ENCODE assay signal across 9 mouse cellular contexts in the genomic region with DNA sequence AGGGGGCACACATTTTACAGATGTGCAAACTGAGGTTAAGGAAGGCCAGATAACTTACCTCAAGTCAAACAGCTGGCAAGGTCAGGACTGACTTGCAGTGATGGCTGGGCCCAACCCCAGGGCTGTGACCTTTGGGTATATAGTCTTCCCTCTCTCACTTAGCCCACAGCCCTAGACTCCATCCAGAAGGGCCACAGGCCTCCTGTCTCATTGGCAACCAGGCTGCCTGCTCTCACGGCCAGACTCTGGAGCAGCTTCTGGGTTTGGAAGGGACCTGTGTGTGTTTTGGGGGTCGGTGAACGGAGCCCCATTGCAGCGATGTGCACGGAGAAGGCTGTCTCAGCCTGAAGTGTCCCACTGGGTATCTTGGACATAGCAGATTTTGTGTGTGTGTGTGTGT.
DNase-seq lines count a peak whose midpoint lies in the region; ATAC-seq and TF ChIP-seq lines count a peak whose summit lies in the region.
"Had no signal": no experiment of that assay in that cellular context is flagged by ENCODE, and none has a peak within 500 bp of the region (broad histone marks: within the 10 kb centered on the region; RNA-seq: fewer than 3 reads in every experiment).

No protein-coding gene starts in this region.

- peak overlapping the region; percentile 90; the same call in 1 of the 2 replicates for H3K9ac ChIP-seq in heart, embryonic 13.5 days
- no peak overlapping the region for H3K9ac ChIP-seq in lung, postnatal 0 days (replicated peaks; ENCODE audit: low read depth)
- peak overlapping the region; percentile 77; the same call in 1 of the 2 replicates for H3K9ac ChIP-seq in hindbrain, postnatal 0 days (replicated peaks; ENCODE audit: low read length)

- H3K36me3 ChIP-seq in heart, embryonic 13.5 days: no peaks in the 10 kb centered on the region
- no peaks in the 10 kb centered on the region for H3K36me3 ChIP-seq in lung, postnatal 0 days (ENCODE audit: insufficient read depth, low read length)
- no peaks in the 10 kb centered on the region for H3K36me3 ChIP-seq in hindbrain, postnatal 0 days (ENCODE audit: insufficient read depth, low read length)

- peaks cover 30% of the 10 kb centered on the region for H3K4me1 ChIP-seq in heart, embryonic 13.5 days
- peaks cover 15% of the 10 kb centered on the region; the same call in 1 of the 2 replicates for H3K4me1 ChIP-seq in lung, postnatal 0 days (ENCODE audit: insufficient read depth, low read depth, low read length)
- peaks cover 54% of the 10 kb centered on the region for H3K4me1 ChIP-seq in hindbrain, postnatal 0 days (ENCODE audit: insufficient read depth, low read length)
- H3K4me1 ChIP-seq in olfactory bulb, adult 2 months (ENCODE audit: control insufficient read depth, insufficient read depth, low read length): peaks cover 43% of the 10 kb centered on the region

- TF ChIP-seq POLR2A in olfactory bulb, adult 2 months (IDR thresholded peaks at IDR 0.05; ENCODE audit: insufficient read depth, low read depth, low read length): no peak

- DNase-seq in heart, adult 18-20 months: no peak
- no peak for DNase-seq in lung, postnatal 0 days (ENCODE audit: low spot score)
- DNase-seq in lung, postnatal 4 days: no peak
- DNase-seq in hindbrain, postnatal 0 days (ENCODE audit: low spot score): no peak

- TF ChIP-seq EP300 in lung, postnatal 0 days (IDR thresholded peaks at IDR 0.05): no peak

- no peaks in the 10 kb centered on the region for H3K9me3 ChIP-seq in heart, embryonic 13.5 days
- no peaks in the 10 kb centered on the region for H3K9me3 ChIP-seq in lung, postnatal 0 days (ENCODE audit: low read length)
- no peaks in the 10 kb centered on the region for H3K9me3 ChIP-seq in hindbrain, postnatal 0 days (ENCODE audit: low read length)

- 84% methylated on average over 5 of the region's 5 CpGs for WGBS in heart, embryonic 13.5 days
- WGBS in lung, postnatal 0 days: 80% methylated on average over 5 of the region's 5 CpGs
- WGBS in hindbrain, postnatal 0 days: 29% methylated on average over 5 of the region's 5 CpGs
- 34% methylated on average over 5 of the region's 5 CpGs for WGBS in olfactory bulb, adult 2 months

- H3K4me2 ChIP-seq in heart, embryonic 13.5 days: no peak overlapping the region
- no peak overlapping the region; the same call in 1 of the 2 replicates for H3K4me2 ChIP-seq in lung, postnatal 0 days (replicated peaks; ENCODE audit: low read depth, low read length)
- peak overlapping the region; percentile 75 for H3K4me2 ChIP-seq in hindbrain, postnatal 0 days (ENCODE audit: low read depth, low read length)

- ATAC-seq in heart, embryonic 13.5 days (ENCODE audit: extremely low read depth, insufficient number of reproducible peaks, low FRiP score, low TSS enrichment): no peak
- ATAC-seq in lung, postnatal 0 days: no peak
- ATAC-seq in hindbrain, postnatal 0 days: peak; percentile 8; the same call in 1 of the 2 replicates
- ATAC-seq in inflammation-experienced regulatory T-cells, adult 6 months: no peak
- ATAC-seq in erythroblast, adult 5-6 weeks (replicated peaks; ENCODE audit: low FRiP score, poor library complexity, severe bottlenecking): no peak
- ATAC-seq: activated CD4-positive, CD25-positive, alpha-beta regulatory T cell, adult 4 months had no signal

- H3K27me3 ChIP-seq in heart, embryonic 13.5 days (replicated peaks): peaks cover 12% of the 10 kb centered on the region
- H3K27me3 ChIP-seq in lung, postnatal 0 days (replicated peaks; ENCODE audit: insufficient read depth, low read length): no peaks in the 10 kb centered on the region
- H3K27me3 ChIP-seq in hindbrain, postnatal 0 days (ENCODE audit: insufficient read depth, low read length): no peaks in the 10 kb centered on the region

- peak overlapping the region; percentile 95 for H3K27ac ChIP-seq in heart, embryonic 13.5 days (replicated peaks)
- peak overlapping the region; percentile 99; the same call in 1 of the 2 replicates for H3K27ac ChIP-seq in lung, postnatal 0 days (ENCODE audit: low read length)
- peak overlapping the region; percentile 100 for H3K27ac ChIP-seq in hindbrain, postnatal 0 days
- peak overlapping the region; percentile 89 for H3K27ac ChIP-seq in olfactory bulb, adult 2 months (ENCODE audit: insufficient read depth, low read depth, low read length)

- no peak for TF ChIP-seq CTCF in lung, postnatal 0 days (IDR thresholded peaks at IDR 0.05)
- TF ChIP-seq CTCF in hindbrain, postnatal 0 days (IDR thresholded peaks at IDR 0.05; ENCODE audit: low read depth): no peak
- TF ChIP-seq CTCF in olfactory bulb, adult 2 months (IDR thresholded peaks at IDR 0.05; ENCODE audit: insufficient read depth, low read depth, low read length): no peak

- no peak overlapping the region for H3K4me3 ChIP-seq in heart, embryonic 13.5 days
- H3K4me3 ChIP-seq in lung, postnatal 0 days (ENCODE audit: low read depth, low read length): no peak overlapping the region
- no peak overlapping the region for H3K4me3 ChIP-seq in hindbrain, postnatal 0 days (ENCODE audit: low read length)
- no peak overlapping the region for H3K4me3 ChIP-seq in olfactory bulb, adult 2 months (ENCODE audit: insufficient read depth, low read depth, low read length)
